Mouse (Mus musculus) hindbrain, postnatal 0 days (tissue): ENCODE measurements around the gene Ccdc85c. TPM values are rescaled to one million over a fixed set of nuclear protein-coding genes. Genes with fewer than 3 reads are reported as not detected.
A peak's percentile ranks its signal among the peaks of the same experiment; 100 is the strongest.

Experiments
- ATAC-seq: fragments of 200-750 bp; cut with Nextera tagmentation; 2 replicates; pipeline ENCODE4 v1.8.0; 2017; ENCODE audit warnings: mild to moderate bottlenecking, moderate TSS enrichment, moderate library complexity
- DNase-seq: peaks from one replicate; pipeline ENCODE4 v3.0.0-alpha.2; 2015; ENCODE audit warnings: low spot score
- H3K27ac ChIP-seq: fragments of 300-500 bp; sonication (generic); 2 replicates; pipeline ENCODE4 v1.5.1; 2014; ENCODE audit warnings: mild to moderate bottlenecking
- H3K27me3 ChIP-seq: fragments of 300-500 bp; sonication (generic); 2 replicates; pipeline ENCODE4 v1.6.1; 2014; ENCODE audit warnings: low read length, mixed read lengths; ENCODE audit not compliant: insufficient read depth
- H3K36me3 ChIP-seq: fragments of 300-500 bp; sonication (generic); 2 replicates; pipeline ENCODE4 v1.6.1; 2014; ENCODE audit warnings: low read length, mixed read lengths; ENCODE audit not compliant: insufficient read depth
- H3K4me1 ChIP-seq: fragments of 300-500 bp; sonication (generic); 2 replicates; pipeline ENCODE4 v1.6.1; 2014; ENCODE audit warnings: antibody characterized with exemption, low read length, mixed read lengths; ENCODE audit not compliant: insufficient read depth
- H3K4me2 ChIP-seq: fragments of 300-500 bp; sonication (generic); 2 replicates; pipeline ENCODE4 v1.6.1; 2014; ENCODE audit warnings: low read depth, mild to moderate bottlenecking, low read length, moderate library complexity, mixed read lengths
- H3K4me3 ChIP-seq: fragments of 300-500 bp; sonication (generic); 2 replicates; pipeline ENCODE4 v1.5.1; 2014; ENCODE audit warnings: low read length
- H3K9ac ChIP-seq: fragments of 300-500 bp; sonication (generic); replicated peaks from 2 replicates; pipeline ENCODE4 v1.6.1; 2014; ENCODE audit warnings: mild to moderate bottlenecking, low read length, moderate library complexity, mixed read lengths
- H3K9me3 ChIP-seq: fragments of 300-500 bp; sonication (generic); 2 replicates; pipeline ENCODE4 v1.6.1; 2016; ENCODE audit warnings: low read length, mixed read lengths
- CTCF ChIP-seq: IDR thresholded peaks from 2 replicates; pipeline ENCODE4 v1.5.1; 2016; ENCODE audit warnings: antibody characterized with exemption, control low read depth, low read depth
- WGBS: fragments of 180-500 bp; shearing (Covaris S2); extraction: QIAGEN DNeasy Blood & Tissue Kit; methylation state at CpG from one replicate; pipeline ENCODE4 v1.1.7; 2014; 5-methylcytosine and 5-hydroxymethylcytosine counted together
- polyA plus RNA-seq: library from polyadenylated mRNA; unstranded; fragments of >200 nt; fragmentation: Nextera tagmentation; extraction: Ambion mirVana; gene quantifications from 2 replicates; pipeline ENCODE4 v1.2.1, GENCODE M21; 2015
- total RNA-seq: library from RNA; depleted of rRNA; stranded (reverse); fragments of >200 nt; gene quantifications from 2 replicates; pipeline ENCODE4 v1.2.3, GENCODE M21; 2014

Gene Ccdc85c
- total and polyA plus RNA-seq, 2 experiments from 2014 or later = 17.0 to 94.7 TPM

DNA sequence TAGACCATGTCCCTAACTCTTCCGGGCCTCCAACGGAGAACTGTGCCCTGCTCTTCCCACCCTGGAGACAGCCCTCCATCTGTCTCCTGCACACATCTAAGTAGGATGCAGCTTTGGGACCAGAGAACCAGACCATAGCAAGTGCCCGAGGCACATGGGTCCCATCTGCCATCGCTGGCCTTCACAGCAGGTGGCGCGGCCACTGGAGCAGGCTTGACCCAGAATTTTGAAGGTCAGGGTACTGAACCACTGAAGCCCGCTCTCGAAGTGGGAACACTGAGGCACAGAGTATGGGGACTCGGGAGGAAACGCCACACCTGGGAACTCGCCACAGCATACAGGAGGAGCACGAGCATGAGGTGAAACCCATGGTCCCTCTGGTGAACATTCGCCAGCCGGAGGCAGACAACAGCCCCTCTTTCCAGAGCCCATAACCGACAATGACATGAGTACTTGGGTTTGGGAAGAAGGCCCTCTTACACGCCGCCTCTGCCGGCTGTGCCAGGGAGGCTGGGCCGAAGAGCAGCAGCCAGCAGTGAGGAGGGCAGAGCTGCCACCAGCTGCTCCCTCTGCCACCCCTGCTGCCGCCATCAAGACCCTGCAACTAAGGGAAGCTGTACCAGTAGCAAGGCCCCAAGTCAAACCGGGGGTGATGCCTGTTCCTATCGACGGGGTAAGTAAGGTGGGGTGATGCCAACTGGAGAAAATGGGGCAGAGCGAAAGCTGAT lies 15.7 kb downstream of the Ccdc85c start:
- Histone ChIP-seq H3K27ac (0 out of 2 replicates have a peak overlapping the region, but pooled peaks have one; percentile 45), H3K9me3 (no peaks in the 10 kb centered on the region), H3K36me3 (no peaks in the 10 kb centered on the region), H3K4me1 (peaks cover 27% of the 10 kb centered on the region), H3K27me3 (no peaks in the 10 kb centered on the region), H3K4me2 (no peak overlapping the region), H3K9ac (no peak overlapping the region), H3K4me3 (no peak overlapping the region)
- WGBS = 65% methylated on average over 24 of the region's 24 CpGs
- peak; percentile 45 for DNase-seq
- ATAC-seq = 0 out of 2 replicates have a peak, but pooled peaks have one; percentile 30
- TF ChIP-seq CTCF = no peak

DNA sequence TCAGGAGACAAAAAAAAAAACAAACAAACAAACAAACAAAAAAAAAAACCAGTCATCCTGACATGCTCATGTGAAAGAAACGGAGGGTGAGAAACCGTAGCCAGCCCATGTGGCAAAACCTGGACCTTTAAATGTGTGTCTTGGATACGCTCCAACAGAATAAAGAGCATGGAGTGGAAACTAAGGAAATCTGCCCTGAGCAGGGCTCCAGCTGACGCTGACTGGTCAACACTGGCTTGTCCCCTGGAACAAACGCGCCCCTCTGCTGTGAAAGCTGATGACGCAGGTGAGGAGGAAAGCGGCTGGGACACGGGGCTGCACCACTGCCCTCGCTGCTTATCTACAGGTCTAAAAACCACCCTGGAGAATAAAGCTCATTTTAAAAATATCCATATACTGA lies 18.5 kb downstream of the Ccdc85c start:
- ATAC-seq (no peak), DNase-seq (peak; percentile 34)
- no peak for TF ChIP-seq CTCF
- Histone ChIP-seq H3K27ac (no peak overlapping the region), H3K27me3 (no peaks in the 10 kb centered on the region), H3K4me3 (no peak overlapping the region), H3K36me3 (no peaks in the 10 kb centered on the region), H3K9ac (no peak overlapping the region), H3K4me2 (no peak overlapping the region), H3K9me3 (no peaks in the 10 kb centered on the region), H3K4me1 (peaks cover 26% of the 10 kb centered on the region)
- WGBS = 23% methylated on average over 10 of the region's 10 CpGs

DNA sequence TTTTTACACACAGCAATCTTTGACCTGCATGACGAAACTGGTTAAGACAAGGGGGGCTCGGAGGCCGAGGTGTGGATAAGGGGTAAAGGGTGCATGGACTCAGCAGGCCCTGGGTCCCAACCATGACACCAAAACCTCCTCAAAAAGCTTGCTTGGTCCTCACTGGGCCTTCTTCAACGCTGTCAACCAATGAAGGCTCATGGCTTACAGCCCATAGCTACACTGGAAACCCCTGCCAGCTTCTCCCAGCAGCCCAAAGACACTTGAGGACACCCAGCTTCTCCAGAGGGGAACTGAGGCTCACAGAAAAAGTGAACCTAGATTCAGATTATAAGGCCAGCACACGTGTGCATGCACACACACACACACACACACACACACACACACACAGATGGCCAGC lies 19.3 kb downstream of the Ccdc85c start:
- no peak for TF ChIP-seq CTCF
- no peak overlapping the region for H3K4me3 ChIP-seq
- peaks cover 26% of the 10 kb centered on the region for H3K4me1 ChIP-seq
- no peaks in the 10 kb centered on the region for H3K27me3 ChIP-seq
- H3K36me3 ChIP-seq = no peaks in the 10 kb centered on the region
- H3K4me2 ChIP-seq = no peak overlapping the region
- ATAC-seq (no peak), DNase-seq (peak; percentile 28)
- WGBS = 21% methylated on average over 5 of the region's 5 CpGs
- no peaks in the 10 kb centered on the region for H3K9me3 ChIP-seq
- no peak overlapping the region for H3K27ac ChIP-seq
- H3K9ac ChIP-seq = no peak overlapping the region

DNA sequence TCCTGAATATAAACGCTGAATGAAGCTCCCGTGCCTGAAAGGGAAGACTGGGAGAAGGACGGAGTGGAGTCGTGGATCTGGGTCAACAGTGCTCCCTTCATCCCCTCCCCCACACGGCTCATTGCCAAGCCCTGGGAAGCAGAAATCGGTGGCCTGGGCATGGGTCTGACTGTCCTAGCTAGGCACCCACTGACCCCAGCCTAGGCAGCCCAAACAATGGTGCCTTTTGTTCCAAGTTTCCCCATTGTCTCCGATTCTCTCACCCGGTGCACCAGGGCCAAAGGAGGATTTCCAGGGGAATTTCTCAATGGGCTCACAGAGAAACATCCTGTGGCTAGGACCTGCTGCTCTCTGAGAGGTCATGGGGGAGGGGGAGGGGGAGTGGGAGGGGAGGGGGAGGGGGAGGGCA lies 19.7 kb downstream of the Ccdc85c start:
- Histone ChIP-seq H3K4me3 (no peak overlapping the region), H3K9me3 (no peaks in the 10 kb centered on the region), H3K27ac (peak overlapping the region; percentile 48; the same call in 1 of the 2 replicates), H3K27me3 (no peaks in the 10 kb centered on the region), H3K4me2 (0 out of 2 replicates have a peak overlapping the region, but pooled peaks have one; percentile 8), H3K9ac (no peak overlapping the region), H3K36me3 (no peaks in the 10 kb centered on the region), H3K4me1 (peaks cover 26% of the 10 kb centered on the region)
- 4% methylated on average over 8 of the region's 8 CpGs for WGBS
- DNase-seq (peak; percentile 56), ATAC-seq (peak; percentile 34; the same call in 1 of the 2 replicates)
- no peak for TF ChIP-seq CTCF

DNA sequence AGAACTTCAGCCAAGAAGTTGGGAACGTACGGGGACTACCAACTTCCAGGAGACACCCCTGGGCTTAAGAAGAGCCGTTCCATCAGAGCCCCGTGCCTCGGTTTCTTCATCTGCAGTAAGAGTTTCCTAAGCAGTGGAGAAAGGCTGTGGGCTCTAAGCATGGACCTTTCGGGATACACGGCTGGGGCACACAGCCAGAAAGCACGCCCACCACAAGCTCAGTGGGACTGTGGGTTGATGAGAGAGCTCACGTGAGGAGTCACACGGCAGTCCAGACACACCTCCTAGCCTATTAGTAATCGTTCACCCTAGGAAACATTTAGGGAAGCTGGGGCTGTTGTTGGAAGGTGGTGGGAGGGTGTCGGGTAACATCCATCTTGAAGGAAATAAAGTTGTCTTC lies 22.2 kb downstream of the Ccdc85c start:
- 57% methylated on average over 12 of the region's 12 CpGs for WGBS
- no peak for TF ChIP-seq CTCF
- H3K36me3 ChIP-seq = no peaks in the 10 kb centered on the region
- no peaks in the 10 kb centered on the region for H3K9me3 ChIP-seq
- H3K9ac ChIP-seq = no peak overlapping the region
- no peak overlapping the region for H3K4me2 ChIP-seq
- H3K27me3 ChIP-seq = no peaks in the 10 kb centered on the region
- H3K4me1 ChIP-seq = peaks cover 34% of the 10 kb centered on the region
- H3K4me3 ChIP-seq = no peak overlapping the region
- no peak for ATAC-seq
- no peak overlapping the region for H3K27ac ChIP-seq
- no peak for DNase-seq

DNA sequence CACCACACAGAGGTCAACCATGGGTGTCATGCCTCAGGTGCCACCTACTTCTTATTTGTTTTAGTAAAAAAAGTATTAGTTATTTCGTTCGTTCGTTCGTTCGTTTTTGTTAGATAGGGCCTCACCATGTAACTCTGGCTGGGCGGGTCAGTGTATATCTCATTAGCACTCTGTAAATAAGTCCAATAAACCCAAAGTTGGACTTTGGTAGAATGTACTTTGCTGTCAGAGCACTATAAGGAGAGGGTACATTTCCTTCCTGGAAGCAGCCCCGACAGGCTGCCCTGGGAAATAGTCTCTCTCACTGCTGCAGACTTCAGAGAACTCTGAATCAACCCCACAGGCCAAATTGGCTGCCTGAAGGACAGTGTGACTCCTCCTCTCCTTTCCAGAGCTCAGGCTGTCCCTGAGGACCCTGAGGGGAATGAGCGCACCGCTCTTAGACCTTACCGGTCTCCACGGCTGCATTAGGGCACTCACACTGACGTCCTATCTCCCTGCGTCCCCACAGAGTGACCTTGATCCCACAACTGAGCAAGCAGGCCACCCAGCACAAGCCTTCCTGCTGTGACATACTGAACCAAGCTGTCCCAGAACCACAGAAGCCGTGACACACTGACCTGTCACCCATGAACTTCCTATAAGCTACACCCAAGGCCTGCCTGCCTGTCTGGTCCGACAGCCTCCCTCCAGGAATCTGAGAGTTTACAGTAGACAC lies 23.2 kb downstream of the Ccdc85c start:
- no peak for DNase-seq
- Histone ChIP-seq H3K4me3 (no peak overlapping the region), H3K4me2 (no peak overlapping the region), H3K27me3 (no peaks in the 10 kb centered on the region), H3K9me3 (no peaks in the 10 kb centered on the region), H3K27ac (no peak overlapping the region), H3K36me3 (no peaks in the 10 kb centered on the region), H3K4me1 (peaks cover 31% of the 10 kb centered on the region), H3K9ac (no peak overlapping the region)
- no peak for TF ChIP-seq CTCF
- ATAC-seq = no peak
- WGBS = 74% methylated on average over 15 of the region's 15 CpGs
